Mouse (Mus musculus): Measurements from ENCODE around the gene Clmp. TPM values are rescaled to one million over a fixed set of nuclear protein-coding genes. Genes with fewer than 3 reads are reported as not detected.

Gene Clmp
- polyA plus RNA-seq, 1 experiment from 2014 or later, result 0.75 TPM

DNA sequence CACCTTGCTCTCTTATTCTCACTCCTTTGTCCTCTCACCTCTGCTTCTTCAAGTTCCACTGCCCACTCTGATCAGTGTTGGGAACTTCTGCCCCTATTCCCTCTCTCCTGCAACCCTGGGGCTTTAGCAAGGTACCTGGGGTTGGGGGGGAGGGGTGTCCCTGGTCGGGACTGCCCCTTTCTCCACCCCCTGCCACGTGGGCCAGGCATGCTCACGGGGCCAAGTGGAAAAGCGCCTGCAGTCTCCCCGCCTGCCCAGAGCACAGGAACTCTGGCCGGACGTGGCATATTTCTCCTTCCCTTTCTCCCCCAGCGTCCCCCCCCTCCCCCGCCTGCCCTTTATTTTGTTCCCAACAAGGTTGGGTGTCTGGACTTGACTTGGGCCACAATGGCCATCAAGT, 33.0 kb upstream of the Clmp start:
- ATAC-seq (ENCODE audit: insufficient read depth), result no peak
- Histone ChIP-seq H3K36me3 (replicated peaks) (no peaks in the 10 kb centered on the region), H3K27me3 (no peaks in the 10 kb centered on the region), H3K9ac (no peak overlapping the region), H3K9me3 (replicated peaks) (no peaks in the 10 kb centered on the region), H3K4me2 (no peak overlapping the region), H3K4me3 (replicated peaks) (no peak overlapping the region), H3K4me1 (replicated peaks) (no peaks in the 10 kb centered on the region), H3K27ac (replicated peaks) (no peak overlapping the region)
- 13% methylated on average over 9 of the region's 9 CpGs for WGBS (ENCODE audit: insufficient replicate concordance)

- no peaks in the 10 kb centered on the region for H3K36me3 ChIP-seq (replicated peaks)
- H3K27me3 ChIP-seq, result no peaks in the 10 kb centered on the region
- no peaks in the 10 kb centered on the region for H3K9me3 ChIP-seq (replicated peaks)
- H3K4me2 ChIP-seq, result no peak overlapping the region
- no peak for ATAC-seq (ENCODE audit: insufficient read depth)
- H3K9ac ChIP-seq, result no peak overlapping the region
- no peak overlapping the region for H3K27ac ChIP-seq (replicated peaks)
- no peak overlapping the region for H3K4me3 ChIP-seq (replicated peaks)
- no peaks in the 10 kb centered on the region for H3K4me1 ChIP-seq (replicated peaks)
- 50% methylated on average over 9 of the region's 9 CpGs for WGBS (ENCODE audit: insufficient replicate concordance)
These were observed 19.5 kb upstream of the Clmp start for GRCm38 (mm10) chr9:40666190-40666803.

DNA sequence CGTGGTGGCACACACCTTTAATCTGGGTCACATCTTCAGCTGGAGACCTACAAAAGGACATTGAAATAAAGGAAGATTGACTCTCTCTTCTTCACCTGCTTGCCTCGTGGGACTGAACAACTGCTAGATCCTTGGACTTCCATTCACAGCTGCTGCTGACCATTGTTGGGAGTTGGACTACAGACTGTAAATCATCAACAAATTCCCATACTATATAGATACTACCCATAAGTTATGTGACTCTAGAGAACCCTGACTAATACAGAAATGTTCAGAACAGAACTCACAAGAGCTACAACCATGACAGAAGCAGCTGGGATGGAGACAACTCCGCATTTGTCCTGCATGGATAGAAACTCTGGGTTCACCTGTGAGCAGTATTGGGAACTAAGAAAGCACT, 15.4 kb upstream of the Clmp start, which contains the start of gene Gm21915:
Gene Gm21915 (plus strand): TSS at position 301 of the 400 bp plus-strand sequence.
- no peak for ATAC-seq (ENCODE audit: insufficient read depth)
- no peak within 1 kb of the TSS for H3K4me2 ChIP-seq
- no peak within 1 kb of the TSS for H3K27ac ChIP-seq (replicated peaks)
- no peaks in the 10 kb centered on the region for H3K36me3 ChIP-seq (replicated peaks)
- H3K9me3 ChIP-seq (replicated peaks), result no peaks in the 10 kb centered on the region
- no peaks in the 10 kb centered on the region for H3K27me3 ChIP-seq
- no peak within 1 kb of the TSS for H3K9ac ChIP-seq
- 64% methylated on average over 3 of the region's 3 CpGs for WGBS (ENCODE audit: insufficient replicate concordance)
- H3K4me3 ChIP-seq (replicated peaks), result no peak within 1 kb of the TSS
- no peaks in the 10 kb centered on the region for H3K4me1 ChIP-seq (replicated peaks)

DNA sequence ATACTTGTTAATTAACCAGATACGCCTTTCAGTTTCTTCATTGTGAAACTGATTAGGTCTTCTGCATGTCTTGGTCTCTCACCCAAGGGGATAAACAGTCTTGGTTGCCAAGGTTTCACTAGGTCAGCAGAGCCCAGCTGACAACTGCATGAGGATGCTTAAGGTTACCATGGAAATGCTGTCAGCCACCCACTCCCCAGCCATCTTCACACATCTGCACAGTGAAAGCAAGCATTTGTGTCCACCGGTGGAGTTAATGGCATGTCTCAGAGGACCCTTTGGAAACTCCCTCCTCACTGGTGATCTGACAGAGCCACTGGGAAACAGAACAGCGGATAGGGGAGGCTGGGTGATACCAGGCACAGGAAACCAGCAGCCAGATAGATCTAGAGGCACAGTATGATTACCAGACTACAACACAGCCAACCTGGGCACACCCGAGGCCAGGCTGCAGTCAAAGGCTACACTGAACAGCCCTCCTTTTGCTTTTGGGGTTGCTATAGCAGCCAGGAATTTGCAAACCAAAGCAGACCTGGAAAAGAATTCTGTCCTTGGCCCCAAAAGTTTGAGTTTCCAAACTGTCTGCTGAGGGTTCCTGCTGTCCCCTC, 14.3 kb upstream of the Clmp start:
- Histone ChIP-seq H3K9me3 (replicated peaks) (no peaks in the 10 kb centered on the region), H3K4me2 (no peak overlapping the region), H3K4me1 (replicated peaks) (no peaks in the 10 kb centered on the region), H3K36me3 (replicated peaks) (no peaks in the 10 kb centered on the region), H3K27ac (replicated peaks) (no peak overlapping the region), H3K9ac (no peak overlapping the region), H3K27me3 (no peaks in the 10 kb centered on the region), H3K4me3 (replicated peaks) (no peak overlapping the region)
- ATAC-seq (ENCODE audit: insufficient read depth), result no peak
- WGBS (ENCODE audit: insufficient replicate concordance), result 44% methylated on average over 4 of the region's 4 CpGs

- H3K4me1 ChIP-seq (replicated peaks), result no peaks in the 10 kb centered on the region
- no peak overlapping the region for H3K4me3 ChIP-seq (replicated peaks)
- no peaks in the 10 kb centered on the region for H3K36me3 ChIP-seq (replicated peaks)
- ATAC-seq (ENCODE audit: insufficient read depth), result no peak
- no peak overlapping the region for H3K9ac ChIP-seq
- WGBS (ENCODE audit: insufficient replicate concordance), result 52% methylated on average over 12 of the region's 12 CpGs
- H3K9me3 ChIP-seq (replicated peaks), result no peaks in the 10 kb centered on the region
- no peak overlapping the region for H3K27ac ChIP-seq (replicated peaks)
- H3K27me3 ChIP-seq, result no peaks in the 10 kb centered on the region
- H3K4me2 ChIP-seq, result no peak overlapping the region
These were observed 10.4 kb upstream of the Clmp start for GRCm38 (mm10) chr9:40675203-40675958.

DNA sequence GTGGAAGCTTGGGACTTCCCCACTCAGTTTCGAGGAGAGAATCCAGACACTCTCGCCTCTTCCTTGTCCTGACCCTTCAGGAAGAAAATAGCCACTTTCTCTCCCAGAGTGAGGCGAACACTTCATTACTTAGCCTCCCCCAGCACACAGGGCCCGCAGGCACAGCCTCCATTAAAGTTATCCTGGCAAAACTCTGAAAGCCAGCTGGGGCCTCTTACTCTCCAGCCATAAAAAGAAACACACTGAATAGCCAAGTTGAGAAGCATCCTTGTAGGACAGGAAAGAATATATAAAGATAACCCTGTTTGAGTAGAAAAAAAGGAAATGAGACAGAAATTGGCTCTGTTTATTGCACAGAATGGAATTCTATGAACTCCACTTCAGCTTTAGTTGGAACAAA, 7.1 kb upstream of the Clmp start:
- no peaks in the 10 kb centered on the region for H3K4me1 ChIP-seq (replicated peaks)
- H3K36me3 ChIP-seq (replicated peaks), result no peaks in the 10 kb centered on the region
- no peaks in the 10 kb centered on the region for H3K9me3 ChIP-seq (replicated peaks)
- H3K4me2 ChIP-seq, result no peak overlapping the region
- no peaks in the 10 kb centered on the region for H3K27me3 ChIP-seq
- ATAC-seq (ENCODE audit: insufficient read depth), result no peak
- WGBS (ENCODE audit: insufficient replicate concordance), result 52% methylated on average over 4 of the region's 4 CpGs
- H3K9ac ChIP-seq, result no peak overlapping the region
- no peak overlapping the region for H3K4me3 ChIP-seq (replicated peaks)
- H3K27ac ChIP-seq (replicated peaks), result no peak overlapping the region

DNA sequence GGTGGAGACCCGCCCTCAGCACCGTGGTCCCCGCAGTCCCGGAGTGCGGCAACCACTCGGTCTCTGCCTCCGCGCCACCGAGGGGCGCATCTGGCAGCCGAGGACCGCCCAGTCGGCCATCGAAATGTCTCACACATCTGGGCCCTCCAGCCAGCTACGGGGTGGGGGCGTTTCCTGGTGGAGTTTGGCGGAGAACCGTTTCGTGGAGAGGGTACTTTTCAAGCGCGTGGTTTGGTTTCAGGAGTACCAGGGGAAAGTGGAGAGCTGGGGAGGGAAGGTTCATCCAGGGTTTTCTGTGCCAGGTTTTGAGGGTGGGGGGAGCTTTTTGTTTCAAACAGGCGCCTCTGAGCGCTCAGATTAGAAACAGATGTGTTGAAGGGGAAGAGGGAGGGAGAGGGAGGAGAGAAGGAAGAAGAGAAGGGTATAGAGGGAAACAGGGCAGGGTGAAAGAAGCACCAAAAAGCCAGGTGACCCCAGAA, 698 bp downstream of the Clmp start:
- Histone ChIP-seq H3K4me3 (replicated peaks) (peak overlapping the region; percentile 49), H3K27me3 (peaks cover 46% of the 10 kb centered on the region), H3K9ac (no peak overlapping the region), H3K4me2 (peak overlapping the region; percentile 65), H3K4me1 (replicated peaks) (no peaks in the 10 kb centered on the region), H3K27ac (replicated peaks) (no peak overlapping the region), H3K36me3 (replicated peaks) (no peaks in the 10 kb centered on the region), H3K9me3 (replicated peaks) (no peaks in the 10 kb centered on the region)
- no peak for ATAC-seq (ENCODE audit: insufficient read depth)
- WGBS (ENCODE audit: insufficient replicate concordance), result under 1% methylated on average over 23 of the region's 23 CpGs

DNA sequence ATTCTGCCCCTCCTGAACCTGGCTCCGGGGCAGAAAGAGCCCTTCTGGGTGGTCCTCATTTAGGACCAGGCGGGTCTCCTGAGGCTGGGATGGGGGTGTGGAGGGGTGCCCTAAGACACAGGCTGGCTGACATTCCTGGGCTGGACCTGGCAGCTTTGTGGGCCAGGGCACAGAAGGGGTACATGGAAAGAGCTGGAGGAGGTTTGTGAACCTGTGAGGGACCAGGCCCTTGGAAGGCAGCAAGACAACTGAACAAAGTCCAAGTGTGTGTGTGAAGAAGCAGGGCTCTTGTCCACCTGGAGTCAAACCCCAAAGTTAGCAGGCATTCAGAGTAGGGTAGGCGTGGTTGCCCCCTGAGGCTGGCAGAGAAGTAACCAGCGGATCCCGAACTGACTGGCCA, 1.3 kb downstream of the Clmp start:
- H3K27ac ChIP-seq (replicated peaks), result no peak overlapping the region
- no peak overlapping the region for H3K4me3 ChIP-seq (replicated peaks)
- peaks cover 46% of the 10 kb centered on the region for H3K27me3 ChIP-seq
- ATAC-seq (ENCODE audit: insufficient read depth), result no peak
- H3K36me3 ChIP-seq (replicated peaks), result no peaks in the 10 kb centered on the region
- H3K9ac ChIP-seq, result no peak overlapping the region
- H3K4me1 ChIP-seq (replicated peaks), result no peaks in the 10 kb centered on the region
- no peaks in the 10 kb centered on the region for H3K9me3 ChIP-seq (replicated peaks)
- no peak overlapping the region for H3K4me2 ChIP-seq
- 44% methylated on average over 5 of the region's 5 CpGs for WGBS (ENCODE audit: insufficient replicate concordance)

GRCm38 (mm10) chr9:40687553-40687952, 1.8 kb downstream of the Clmp start:
- H3K9ac ChIP-seq, result no peak overlapping the region
- H3K27me3 ChIP-seq, result peaks cover 46% of the 10 kb centered on the region
- ATAC-seq (ENCODE audit: insufficient read depth), result no peak
- no peak overlapping the region for H3K27ac ChIP-seq (replicated peaks)
- no peaks in the 10 kb centered on the region for H3K36me3 ChIP-seq (replicated peaks)
- H3K4me3 ChIP-seq (replicated peaks), result no peak overlapping the region
- 43% methylated on average over 3 of the region's 3 CpGs for WGBS (ENCODE audit: insufficient replicate concordance)
- no peaks in the 10 kb centered on the region for H3K9me3 ChIP-seq (replicated peaks)
- no peaks in the 10 kb centered on the region for H3K4me1 ChIP-seq (replicated peaks)
- no peak overlapping the region for H3K4me2 ChIP-seq

GRCm38 (mm10) chr9:40690511-40690910, 4.7 kb downstream of the Clmp start:
- Histone ChIP-seq H3K4me1 (replicated peaks) (no peaks in the 10 kb centered on the region), H3K4me2 (no peak overlapping the region), H3K27ac (replicated peaks) (no peak overlapping the region), H3K36me3 (replicated peaks) (no peaks in the 10 kb centered on the region), H3K27me3 (peaks cover 29% of the 10 kb centered on the region), H3K4me3 (replicated peaks) (no peak overlapping the region), H3K9me3 (replicated peaks) (no peaks in the 10 kb centered on the region), H3K9ac (no peak overlapping the region)
- no peak for ATAC-seq (ENCODE audit: insufficient read depth)
- 58% methylated on average over 7 of the region's 7 CpGs for WGBS (ENCODE audit: insufficient replicate concordance)

DNA sequence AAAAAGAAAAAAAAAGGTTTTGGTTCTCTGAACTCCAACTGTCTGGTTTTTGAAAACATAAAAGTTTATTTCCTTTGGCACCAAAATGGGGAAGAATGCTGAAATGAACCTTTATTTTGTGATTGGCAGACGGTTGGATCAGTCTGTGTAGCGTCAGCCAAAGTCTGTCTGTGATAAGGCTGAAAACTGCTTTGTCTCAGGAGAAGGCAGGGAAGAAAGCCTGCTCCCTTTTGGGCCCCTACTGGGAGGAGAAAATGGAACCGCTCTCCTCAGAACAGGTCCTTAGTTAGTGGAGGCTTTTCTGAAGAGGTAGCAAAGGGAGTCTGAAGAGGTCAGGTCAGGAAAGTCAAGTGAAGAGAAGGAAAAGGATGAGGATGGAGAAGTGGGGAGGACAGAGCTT, 7.3 kb downstream of the Clmp start:
- H3K9me3 ChIP-seq (replicated peaks), result no peaks in the 10 kb centered on the region
- 42% methylated on average over 3 of the region's 3 CpGs for WGBS (ENCODE audit: insufficient replicate concordance)
- H3K4me3 ChIP-seq (replicated peaks), result no peak overlapping the region
- H3K9ac ChIP-seq, result no peak overlapping the region
- peaks cover 4% of the 10 kb centered on the region; the same call in 1 of the 2 replicates for H3K27me3 ChIP-seq
- no peaks in the 10 kb centered on the region for H3K4me1 ChIP-seq (replicated peaks)
- no peak for ATAC-seq (ENCODE audit: insufficient read depth)
- H3K36me3 ChIP-seq (replicated peaks), result no peaks in the 10 kb centered on the region
- no peak overlapping the region for H3K27ac ChIP-seq (replicated peaks)
- no peak overlapping the region for H3K4me2 ChIP-seq
